Mouse (Mus musculus): ENCODE measurements around the gene Phactr2.

GRCm38 (mm10) chr10:13335347-13335746 lies 138.9 kb downstream of the Phactr2 start:
- TF ChIP-seq CTCF (IDR thresholded peaks at IDR 0.05; ENCODE audit: low read depth) (no peak), EP300 (optimal IDR thresholded peaks at IDR 0.05) (no peak)

All from stomach, postnatal 0 days (tissue).